Mouse (Mus musculus) frontal cortex, postnatal 14 days (tissue): ENCODE measurements around the gene Plekhh3.
A peak's percentile ranks its signal among the peaks of the same experiment; 100 is the strongest.

Experiments
- DNase-seq, 2 experiments: peaks; one replicate each; pipeline ENCODE4 v3.0.0; 2022; ENCODE audit warnings: low spot score in 2 of 2

The Plekhh3 gene

GRCm38 (mm10) chr11:101170811-101171610 is at the start of gene Plekhh3:
TSS of gene Plekhh3 (minus strand) at chr11:101171351.
- peak; percentile 91 to 96 for DNase-seq

GRCm38 (mm10) chr11:101220853-101221252 is 49.7 kb upstream of the Plekhh3 start:
- no peak for DNase-seq

- DNase-seq: no peak
These were observed 47.4 kb upstream of the Plekhh3 start for GRCm38 (mm10) chr11:101218436-101219055.

- no peak for DNase-seq
These were observed 45.8 kb upstream of the Plekhh3 start for GRCm38 (mm10) chr11:101216936-101217335.

GRCm38 (mm10) chr11:101211970-101212369 is 40.8 kb upstream of the Plekhh3 start:
- no peak for DNase-seq

DNA sequence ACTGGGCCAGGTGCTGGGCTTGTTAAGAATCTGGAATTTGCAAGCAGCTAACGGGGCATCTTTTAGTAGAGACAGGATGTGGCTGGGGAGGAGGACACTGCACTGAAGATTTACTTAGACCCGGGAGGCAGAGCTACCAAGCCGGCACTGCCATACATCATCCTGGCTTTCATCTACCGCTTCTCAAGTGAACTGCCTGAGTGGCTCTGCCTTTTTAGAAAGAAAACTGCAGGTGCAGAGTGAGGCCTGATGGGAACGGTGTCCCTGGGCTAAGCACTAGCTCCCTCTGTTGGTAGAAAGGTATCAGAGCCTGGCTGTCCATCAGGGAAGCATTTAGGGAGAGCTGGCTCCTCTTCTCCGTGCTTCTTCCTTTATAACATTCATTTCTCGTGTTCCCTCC is 29.8 kb upstream of the Plekhh3 start:
- peak in 1 of 2 experiments; percentile 24 for DNase-seq

DNA sequence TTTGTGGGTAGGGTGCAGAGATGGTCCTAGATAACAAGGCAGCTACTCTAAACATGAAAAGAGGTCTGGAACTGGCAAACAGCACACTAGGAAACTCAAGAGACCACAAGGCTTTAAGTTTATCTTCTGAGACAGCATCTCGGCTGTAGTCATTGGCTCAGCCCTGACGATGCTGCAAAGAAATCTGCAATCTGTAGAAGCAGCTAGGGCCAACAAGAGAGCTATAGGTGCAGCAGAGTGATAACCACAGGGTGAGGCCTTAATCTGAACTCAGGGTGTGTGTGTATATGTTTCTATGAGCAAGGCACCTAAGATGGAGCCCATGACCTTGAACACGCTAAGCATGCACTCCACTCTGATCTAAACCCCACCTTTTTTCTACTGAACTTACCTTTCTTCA is 28.4 kb upstream of the Plekhh3 start:
- DNase-seq: no peak

GRCm38 (mm10) chr11:101196175-101196574 is 25.0 kb upstream of the Plekhh3 start:
- DNase-seq: no peak

- DNase-seq: no peak
These were observed 24.4 kb upstream of the Plekhh3 start for GRCm38 (mm10) chr11:101195571-101195970.

- no peak for DNase-seq
These were observed 23.9 kb upstream of the Plekhh3 start for GRCm38 (mm10) chr11:101195101-101195500.

- no peak for DNase-seq
These were observed 23.5 kb upstream of the Plekhh3 start for GRCm38 (mm10) chr11:101194643-101195042.

DNA sequence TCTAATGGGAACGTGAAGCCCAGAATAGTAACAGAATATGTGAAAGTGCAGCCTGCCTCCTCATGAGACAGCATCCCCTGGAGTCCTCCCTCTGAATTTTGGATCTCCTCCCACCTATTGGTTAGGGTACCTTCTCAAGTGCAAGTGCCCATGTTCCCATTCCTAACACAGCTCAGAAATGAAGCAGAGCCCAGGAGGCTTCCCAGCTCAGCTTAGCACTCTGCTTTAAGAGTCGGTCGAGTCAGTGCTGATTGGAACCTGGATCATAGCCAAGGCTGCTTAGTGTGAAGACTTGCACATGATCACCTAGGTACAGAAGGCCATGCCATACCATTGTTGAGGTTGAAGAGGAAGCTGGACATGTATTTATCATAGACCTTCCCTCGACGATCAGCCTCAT is 23.0 kb upstream of the Plekhh3 start:
- DNase-seq: no peak

DNA sequence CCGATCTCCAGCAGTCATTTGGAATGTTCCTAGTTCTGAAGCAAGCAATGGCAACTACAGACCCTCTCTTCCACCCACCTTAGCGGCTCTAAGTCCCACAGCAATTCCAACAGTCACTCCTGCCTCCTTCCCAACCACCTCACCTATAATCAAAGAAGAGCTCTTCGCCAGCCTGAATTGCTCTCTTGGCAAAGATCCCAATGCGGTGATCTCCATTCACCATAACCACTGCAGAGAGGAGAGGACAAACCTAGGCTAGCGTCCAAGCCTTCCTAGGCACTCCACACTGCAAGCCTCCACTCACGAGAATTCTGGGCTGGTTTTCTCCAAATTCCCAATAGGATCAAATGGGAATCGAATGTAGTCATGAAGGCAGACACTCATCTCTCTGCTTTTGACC is 21.9 kb upstream of the Plekhh3 start:
- no peak for DNase-seq

GRCm38 (mm10) chr11:101192646-101193045 is 21.5 kb upstream of the Plekhh3 start:
- no peak for DNase-seq

DNA sequence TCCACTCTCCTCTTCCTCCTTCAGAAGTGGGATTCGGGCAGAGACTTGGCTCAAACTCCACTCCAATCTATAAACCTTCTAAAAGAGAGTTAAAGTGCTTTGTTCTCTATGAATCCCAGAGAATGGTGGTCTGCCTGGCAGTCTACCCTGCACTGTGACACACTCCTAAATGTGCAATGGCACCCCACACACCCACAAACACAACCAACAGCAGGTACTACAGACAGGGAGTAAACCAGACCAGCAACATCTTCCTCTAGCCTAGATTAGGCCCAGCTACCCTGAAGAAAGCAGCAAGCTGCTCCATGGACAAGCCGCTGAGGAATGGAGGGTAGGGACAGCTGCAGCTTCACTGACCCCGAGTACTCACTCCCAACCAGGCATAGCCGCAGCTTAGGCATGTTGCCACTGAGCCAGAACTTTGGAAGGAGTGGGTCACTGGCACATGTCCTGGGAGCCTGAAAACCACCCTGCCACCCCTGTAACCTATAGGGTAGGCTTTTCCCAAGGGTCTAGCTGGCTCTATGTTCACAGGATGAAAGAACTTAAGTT is 20.8 kb upstream of the Plekhh3 start:
- no peak for DNase-seq

DNA sequence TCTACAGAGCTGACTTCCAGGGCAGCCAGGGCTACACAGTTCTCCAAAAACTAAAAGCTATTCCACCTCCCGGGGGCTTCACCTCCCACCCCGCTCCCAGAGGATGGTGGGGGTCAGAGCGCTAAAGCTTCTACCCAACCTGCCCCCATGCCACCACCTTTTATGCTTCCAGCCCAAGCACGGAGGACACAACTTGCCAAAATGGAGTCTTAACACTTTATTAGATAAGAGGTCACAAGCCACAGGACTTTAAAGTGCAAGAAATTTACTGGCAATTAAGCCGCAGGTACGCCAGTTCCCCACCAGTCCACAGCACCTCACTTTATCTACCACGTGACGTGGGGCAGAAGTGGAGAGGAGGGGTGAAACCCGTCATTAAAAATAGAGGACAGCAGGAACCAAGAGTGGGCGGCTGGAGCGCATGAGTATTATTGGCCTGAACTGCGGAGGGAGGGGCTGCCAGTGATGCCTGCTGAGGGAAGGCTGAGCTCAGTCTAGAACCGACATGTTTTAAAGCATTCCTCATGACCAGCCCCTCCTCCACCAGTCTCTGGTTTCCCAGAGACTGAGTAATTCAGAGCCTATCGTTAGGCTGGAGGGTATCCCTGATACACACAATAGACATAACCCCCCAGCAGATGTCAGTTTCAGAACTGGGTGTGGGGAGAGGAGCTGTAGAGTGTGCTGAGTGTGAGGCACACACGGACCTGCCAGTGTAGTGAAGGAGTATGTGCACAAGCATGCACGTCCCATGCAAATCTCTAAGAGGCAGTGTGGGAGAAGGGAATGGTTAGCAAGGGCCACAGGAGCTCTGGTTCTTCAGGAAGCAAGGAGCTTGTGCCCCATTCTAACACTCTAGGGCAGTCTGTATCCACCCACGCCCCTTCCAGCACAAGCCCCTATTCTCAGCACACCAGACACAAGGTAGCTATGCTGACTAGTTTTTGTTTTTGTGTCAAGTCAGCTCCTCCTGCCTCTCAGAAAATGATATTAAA is 20.1 kb upstream of the Plekhh3 start:
- DNase-seq: peak in 1 of 2 experiments; percentile 17

DNA sequence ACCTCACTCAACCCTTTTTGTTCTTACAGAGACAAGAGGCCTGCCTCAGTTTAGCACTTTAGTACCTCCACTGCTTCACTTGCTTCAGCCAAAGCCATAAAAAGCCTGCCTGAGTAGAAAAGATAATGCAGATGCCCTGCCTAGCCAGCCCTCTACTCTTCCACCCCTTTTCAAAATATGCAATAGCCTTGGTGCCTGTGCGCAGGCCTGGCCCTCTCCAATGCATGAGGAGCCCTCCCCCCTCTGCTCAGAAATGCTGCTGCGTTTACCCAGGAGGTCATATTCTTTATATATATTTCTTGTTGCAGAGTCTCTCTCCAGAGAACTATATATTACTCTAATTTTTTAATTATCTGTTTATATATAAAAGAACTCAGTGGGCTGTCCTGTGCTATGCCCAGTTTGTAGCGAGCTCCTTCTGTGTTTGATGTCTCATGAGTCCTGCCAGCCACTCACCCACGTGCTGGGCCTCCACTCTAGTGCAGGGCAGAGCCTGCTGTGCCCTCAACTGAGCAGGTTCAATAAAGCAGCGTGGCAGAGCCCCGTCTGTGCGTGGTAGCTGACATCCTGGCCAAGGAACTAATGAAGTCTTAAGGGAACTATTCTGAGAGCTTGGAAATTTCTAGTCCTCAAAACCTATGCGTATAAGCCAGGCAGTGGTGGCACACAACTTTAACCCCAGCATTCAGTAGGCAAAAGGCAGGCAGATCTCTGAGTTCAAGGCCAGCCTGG is 19.2 kb upstream of the Plekhh3 start:
- DNase-seq: no peak

DNA sequence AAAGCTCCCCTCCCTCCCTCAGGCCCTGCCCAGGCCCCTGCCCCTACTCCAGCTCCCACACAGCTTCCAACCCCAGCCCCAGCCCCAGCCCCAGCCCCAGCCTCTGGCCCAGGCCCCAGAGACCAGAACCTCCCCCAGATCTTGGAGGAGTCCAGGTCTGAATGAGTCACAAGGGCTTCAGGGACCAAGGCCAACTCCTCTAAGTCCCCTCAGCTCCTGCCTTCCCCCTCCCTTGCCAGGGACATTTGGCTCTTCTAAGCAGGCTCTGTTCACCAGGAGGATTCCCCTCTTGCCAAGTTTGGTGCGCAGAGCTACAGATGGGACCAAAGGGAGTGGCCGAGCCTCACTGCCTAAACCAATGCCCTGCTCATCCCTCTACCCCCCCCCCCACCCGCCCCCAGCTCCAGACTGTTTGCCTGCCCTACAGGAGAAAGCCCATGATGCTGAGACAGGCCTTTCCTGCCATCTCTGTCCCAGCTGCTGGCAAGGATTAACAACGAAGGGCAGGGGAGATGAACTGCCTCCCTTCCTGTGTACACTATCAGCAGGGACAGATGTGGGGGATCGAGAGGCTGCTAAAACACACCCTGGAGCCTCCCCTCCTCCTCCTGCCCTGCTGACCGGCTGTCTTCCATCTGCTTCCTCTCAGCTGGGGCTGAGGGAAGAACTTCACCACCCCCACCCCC is 18.5 kb upstream of the Plekhh3 start:
- peak in 1 of 2 experiments; percentile 53 for DNase-seq

GRCm38 (mm10) chr11:101188166-101188805 is 17.1 kb upstream of the Plekhh3 start:
- no peak for DNase-seq

DNA sequence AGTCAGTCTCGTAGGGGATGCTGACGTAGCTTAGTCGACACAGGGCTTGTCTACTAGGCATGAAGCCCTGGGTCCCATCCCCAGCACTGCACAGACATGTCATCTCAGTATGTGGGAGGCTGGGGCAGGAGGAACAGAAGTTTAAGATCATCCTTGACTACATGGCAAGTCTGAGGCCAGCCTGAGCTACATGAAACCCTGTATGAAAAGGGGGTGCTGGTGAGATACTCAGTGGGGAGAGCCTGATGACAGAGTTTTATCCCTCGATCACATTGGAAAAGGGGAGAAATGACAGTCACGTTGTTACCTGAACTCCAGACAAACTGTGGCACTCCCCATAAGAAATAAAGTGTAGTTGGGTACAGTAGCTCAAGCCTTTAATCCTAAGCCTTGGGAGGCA is 16.4 kb upstream of the Plekhh3 start:
- DNase-seq: no peak
